Mouse (Mus musculus): ENCODE results near the gene Rnft2.

Gene Rnft2

DNA sequence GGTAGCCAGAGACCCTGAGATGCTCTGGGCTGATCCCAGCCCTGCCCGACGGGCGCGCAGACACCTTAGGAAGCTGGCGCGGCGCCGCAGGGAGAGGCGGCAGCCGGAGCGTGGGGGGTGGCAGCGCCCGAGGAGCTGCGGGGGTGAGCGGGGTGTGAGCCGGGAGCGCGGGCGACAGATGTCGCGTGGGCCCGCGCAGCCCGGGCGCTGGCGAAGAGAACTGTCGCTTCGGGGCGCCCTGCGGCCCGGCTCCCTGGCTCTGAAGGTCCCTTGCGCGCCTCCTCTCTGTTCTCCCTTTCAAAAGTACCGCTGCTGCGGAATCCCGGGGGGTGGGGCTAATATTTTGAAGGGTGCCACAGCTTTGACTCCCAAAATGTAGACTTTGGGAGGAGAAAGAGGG is 73.3 kb downstream of the Rnft2 start:
- DNase-seq, result no peak

GRCm38 (mm10) chr5:118170888-118171529 is 73.9 kb downstream of the Rnft2 start:
- no peak for DNase-seq

DNA sequence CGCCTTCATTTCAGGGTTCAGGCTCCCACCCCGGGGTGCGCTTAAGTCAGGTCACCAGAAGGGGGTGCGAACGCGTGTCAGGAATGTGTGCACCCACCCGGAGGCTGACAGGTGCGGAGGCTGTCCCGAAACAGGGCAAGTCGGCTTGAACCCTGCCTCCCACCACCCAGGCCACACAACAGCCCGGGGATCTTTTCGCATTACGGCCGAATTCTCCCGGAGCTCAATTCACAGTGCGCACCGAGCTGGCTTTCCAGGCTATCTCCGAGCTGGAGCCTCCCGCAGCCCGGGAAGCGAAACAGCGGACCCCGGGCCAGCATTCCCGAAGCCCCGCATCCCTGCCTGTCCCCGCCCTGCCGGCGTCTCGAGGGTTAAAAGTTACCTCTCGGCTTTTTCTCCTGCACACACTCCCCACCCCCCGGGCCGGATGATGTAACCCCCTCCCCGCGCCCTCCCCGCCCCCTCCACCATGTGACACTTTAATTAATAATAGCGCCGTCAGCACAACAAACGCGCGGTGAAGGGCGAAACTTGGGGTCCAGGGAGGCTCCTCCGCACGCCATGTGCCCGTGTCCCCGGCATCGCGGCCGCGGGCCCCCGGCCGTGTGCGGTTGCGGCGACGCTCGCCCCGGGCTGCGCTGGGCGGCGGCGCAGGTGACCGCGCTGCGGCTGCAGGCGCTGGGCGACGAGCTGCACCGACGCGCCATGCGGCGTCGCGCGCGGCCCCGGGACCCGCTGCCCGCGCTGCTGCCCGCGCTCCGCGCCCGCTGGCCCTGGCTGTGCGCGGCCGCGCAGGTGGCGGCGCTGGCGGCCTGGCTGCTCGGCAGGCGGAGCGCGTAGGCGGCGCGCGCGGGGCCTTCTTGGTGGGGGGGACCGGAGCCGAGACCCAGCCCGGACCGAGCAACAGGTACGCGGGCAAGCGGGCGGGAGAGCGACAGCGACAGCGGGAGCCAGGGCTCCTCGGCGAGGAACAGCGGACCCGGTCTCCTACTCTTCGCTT is 75.4 kb downstream of the Rnft2 start:
- DNase-seq, result peak; percentile 59

- DNase-seq, result no peak
Observed at GRCm38 (mm10) chr5:118167561-118167995, 77.3 kb downstream of the Rnft2 start.

DNA sequence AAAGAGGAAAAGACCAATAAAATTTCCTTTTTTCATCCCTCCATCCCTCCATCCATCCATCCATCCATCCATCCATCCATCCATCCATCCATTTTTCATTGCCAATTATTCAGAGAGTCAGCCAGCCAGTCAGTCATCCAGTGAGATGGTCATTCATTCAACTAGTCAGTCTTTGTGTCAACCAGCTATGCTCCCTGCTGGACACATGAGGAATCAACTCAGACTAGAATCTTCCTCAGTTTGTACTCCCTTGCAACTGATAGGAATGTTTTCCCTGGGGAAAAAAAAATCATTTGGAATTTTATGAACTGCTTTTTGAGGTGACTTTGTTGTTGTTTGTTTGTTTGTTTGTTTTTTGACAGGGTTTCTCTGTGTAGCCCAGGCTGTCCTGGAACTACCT is 79.5 kb downstream of the Rnft2 start:
- DNase-seq, result no peak

DNA sequence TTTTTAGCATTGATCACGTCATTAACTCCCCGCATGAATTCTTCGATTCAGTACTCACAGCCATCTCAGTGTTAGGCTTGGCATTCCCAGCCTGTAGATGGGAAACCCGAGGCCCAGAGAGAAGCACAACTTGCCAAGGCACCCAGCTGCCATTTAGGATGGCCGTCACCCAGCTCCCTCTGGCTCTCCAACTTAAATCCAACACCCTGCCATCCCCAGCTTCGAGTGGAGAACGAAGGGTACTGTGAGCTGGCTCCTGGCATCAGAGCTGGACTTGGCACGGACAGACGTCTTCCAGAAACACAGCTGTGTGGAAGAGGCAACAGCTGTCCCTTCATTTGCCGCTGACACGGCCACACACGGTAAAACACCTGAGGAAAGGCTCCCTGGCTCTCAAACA is 80.3 kb downstream of the Rnft2 start, which contains the start of gene Hrk:
Gene Hrk (plus strand): TSS at position 68 of the 400 bp plus-strand sequence.
- DNase-seq, result no peak

DNA sequence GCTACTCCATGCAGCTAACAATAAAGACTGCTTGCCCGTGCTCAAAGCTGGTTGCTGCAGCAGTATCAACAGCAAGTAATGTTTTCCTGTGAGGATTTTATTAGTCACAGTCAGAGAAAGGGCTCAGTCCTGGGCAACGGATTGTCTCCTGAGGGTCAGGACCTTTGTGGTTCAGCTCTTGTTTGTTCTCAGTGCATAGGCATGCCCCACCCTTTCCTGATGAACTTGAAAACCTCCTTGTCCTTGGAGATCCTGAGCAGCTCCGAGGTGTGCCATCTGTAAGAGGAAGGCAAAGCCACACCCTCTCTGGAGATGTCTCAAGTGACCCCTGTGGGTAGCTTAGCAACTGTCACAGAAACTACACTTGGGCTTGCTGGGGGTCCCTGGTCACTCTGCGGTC is 84.2 kb downstream of the Rnft2 start:
- no peak for DNase-seq

DNA sequence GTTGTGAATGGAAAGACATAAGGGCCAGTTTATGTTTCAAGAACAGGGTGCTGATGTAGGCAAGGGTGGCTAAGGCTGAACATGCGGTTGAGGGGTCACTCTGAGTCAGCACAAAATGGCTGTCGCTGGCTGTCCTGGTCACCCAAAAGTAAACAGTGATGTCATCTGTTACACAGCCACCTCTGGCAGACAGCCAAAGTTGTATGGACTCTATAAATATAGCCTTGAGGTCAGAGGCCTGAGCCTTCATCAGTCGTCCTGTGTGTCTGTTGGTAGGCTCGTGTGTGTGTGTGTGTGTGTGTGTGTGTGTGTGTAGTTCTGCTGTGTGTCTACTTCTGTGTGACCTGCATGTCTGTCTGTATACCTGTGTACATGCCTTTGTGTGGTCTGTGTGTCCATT is 87.9 kb downstream of the Rnft2 start:
- DNase-seq, result no peak

DNA sequence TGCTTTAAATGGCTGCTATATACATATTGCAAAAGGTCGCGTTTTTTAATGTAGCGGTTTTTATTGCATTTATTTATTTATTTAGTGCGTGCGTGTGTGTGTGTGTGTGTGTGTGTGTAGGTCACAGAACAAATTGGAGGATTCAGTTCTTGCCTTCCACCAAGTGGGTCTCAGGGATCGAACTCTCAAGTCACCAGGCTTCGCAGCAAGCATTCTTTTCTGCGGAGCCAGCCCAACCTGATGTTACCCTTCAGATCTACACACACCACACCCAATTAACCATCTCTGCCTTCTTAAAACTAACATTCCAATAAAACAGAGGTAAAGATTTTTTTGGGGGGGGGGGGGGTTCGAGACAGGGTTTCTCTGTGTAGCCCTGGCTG is 89.4 kb downstream of the Rnft2 start:
- no peak for DNase-seq

- peak; percentile 84 for DNase-seq
Observed at GRCm38 (mm10) chr5:118154839-118155564, 89.9 kb downstream of the Rnft2 start, which contains the start of gene Fbxw8. Gene Fbxw8 (minus strand): TSS chr5:118155464.

DNA sequence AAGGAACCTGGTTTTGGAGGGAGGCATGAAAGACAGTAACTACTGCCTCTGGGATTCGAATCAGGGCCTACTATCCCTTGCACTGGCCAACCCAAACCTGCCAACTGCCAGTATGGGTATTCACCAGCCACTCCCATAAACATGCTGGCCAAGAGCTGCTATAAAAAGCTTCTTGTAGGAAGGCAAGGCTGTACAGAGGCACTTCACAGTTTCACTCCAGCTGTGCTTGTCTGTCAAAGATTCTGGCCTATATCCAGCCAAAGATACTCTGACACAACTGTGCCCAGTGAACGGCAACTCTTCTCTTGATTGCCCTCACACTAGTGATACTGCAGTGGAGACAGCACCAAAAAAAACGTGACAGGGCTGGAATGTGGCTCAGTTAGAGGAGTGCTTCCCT is 95.2 kb downstream of the Rnft2 start:
- no peak for DNase-seq

- DNase-seq, result no peak
Observed at GRCm38 (mm10) chr5:118147264-118147663, 97.7 kb downstream of the Rnft2 start.

- DNase-seq, result no peak
Observed at GRCm38 (mm10) chr5:118145999-118146679, 98.8 kb downstream of the Rnft2 start.

- no peak for DNase-seq
Observed at GRCm38 (mm10) chr5:118145458-118145857, 99.5 kb downstream of the Rnft2 start.

DNA sequence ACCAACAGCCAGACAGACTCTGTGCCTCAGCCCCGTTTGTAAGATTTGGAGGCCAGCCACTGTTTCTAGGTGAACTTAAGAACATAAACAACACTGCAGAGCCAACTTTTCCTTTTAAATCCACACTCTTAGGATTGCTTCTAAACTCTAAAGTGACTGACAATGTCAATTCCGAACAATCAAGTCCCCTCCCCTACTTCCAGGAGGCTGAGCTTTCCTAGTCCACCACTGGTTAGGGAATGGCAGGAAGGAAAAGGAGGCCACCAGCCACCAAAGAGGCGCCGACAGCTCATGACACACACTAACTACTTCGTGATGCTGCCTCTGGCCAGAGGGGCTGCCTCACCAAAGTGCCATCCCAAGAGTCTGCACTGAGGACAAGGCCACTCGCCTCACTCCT is 100.1 kb downstream of the Rnft2 start:
- no peak for DNase-seq

GRCm38 (mm10) chr5:118144327-118144726 is 100.6 kb downstream of the Rnft2 start:
- DNase-seq, result no peak

DNA sequence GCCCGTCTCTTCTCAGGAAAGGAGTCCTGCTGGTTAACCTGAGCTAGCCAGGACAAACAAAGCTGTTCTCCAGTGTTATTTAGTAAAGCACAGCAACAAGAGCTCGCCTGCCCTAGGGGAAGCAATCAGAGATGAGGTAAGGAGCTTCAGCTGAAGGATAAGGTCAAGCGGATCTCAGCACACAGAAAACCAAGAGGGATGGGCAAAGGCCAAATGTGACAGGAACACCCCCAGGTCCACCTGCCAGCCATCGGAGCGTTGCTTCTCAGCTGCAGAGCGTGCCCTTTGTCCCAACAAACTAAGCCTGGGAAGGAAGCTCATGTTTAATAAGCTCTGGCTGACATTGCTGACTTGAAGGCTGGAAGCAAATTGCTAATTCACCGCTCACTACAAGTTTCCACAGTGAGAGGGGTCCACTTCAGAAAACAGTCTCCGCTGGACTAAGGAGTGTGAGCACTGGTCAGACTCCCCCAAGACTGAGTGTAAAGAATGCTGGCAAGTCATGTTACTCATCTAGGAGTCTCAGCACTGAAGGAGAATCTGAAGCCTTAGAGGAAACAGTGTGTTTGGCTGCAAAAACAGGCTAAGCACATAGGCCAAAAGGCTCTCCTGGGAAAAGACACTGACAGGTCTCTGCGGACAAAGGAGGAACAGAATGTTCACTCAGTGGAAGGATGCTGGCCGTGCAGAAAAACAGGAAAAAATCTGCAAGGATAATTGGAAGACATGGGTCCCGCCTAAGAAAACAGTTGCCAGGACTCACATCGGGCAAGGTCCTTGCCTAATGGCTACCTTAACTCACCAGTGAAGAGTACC is 101.5 kb downstream of the Rnft2 start:
- DNase-seq, result no peak

DNA sequence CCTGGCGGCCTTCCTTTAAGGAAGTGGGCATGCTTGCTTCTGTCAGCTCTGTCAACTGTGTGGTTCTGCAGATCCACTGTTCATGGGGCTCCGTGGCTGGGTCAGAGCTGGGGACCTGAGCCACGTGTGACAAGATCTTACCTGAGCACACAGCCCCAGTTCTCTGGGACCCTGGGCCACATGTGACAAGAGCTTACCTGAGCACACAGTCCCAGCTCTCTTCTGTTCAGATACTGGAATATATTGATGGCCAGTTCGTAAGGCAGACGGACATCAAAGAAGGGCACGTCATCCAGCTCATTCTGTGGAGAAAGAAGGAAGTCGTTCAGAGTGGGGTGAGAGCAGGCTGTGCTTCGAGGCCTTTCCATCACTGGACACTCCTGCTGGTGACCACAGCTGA is 102.4 kb downstream of the Rnft2 start:
- no peak for DNase-seq
